Comparison of ENCODE assay signal across 23 mouse cellular contexts in the genomic region with DNA sequence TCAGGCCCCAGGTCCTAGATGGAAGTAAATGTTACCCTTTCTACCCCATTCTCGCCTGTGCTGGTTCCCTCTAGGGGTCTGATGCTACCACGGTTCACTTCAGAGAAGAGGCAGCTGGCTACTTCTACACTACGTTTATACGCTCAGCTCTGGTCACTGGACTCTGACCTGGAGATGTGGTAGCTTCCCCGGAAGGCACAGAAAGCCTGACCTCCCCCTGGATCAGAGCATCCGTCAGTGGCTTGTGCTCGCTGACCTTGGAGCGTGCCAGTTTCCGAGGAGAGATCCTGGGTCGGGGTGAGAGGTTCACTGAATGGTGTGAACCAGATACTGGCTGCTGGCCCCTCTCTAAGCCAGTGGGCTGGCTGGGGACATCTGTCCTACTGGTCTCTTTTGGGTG. TPM values are rescaled to one million over a fixed set of nuclear protein-coding genes. Genes with fewer than 3 reads are reported as not detected.
DNase-seq lines count a peak whose midpoint lies in the region; ATAC-seq and TF ChIP-seq lines count a peak whose summit lies in the region.
"Had no signal": no experiment of that assay in that cellular context is flagged by ENCODE, and none has a peak within 500 bp of the region (broad histone marks: within the 10 kb centered on the region; RNA-seq: fewer than 3 reads in every experiment).

No protein-coding gene starts in this region.

- H3K4me2 ChIP-seq in kidney, embryonic 15.5 days = no peak overlapping the region
- H3K4me2 ChIP-seq in kidney, embryonic 14.5 days (replicated peaks; ENCODE audit: low read depth, low read length) = no peak overlapping the region
- H3K4me2 ChIP-seq: embryonic facial prominence, embryonic 13.5 days; embryonic facial prominence, embryonic 15.5 days; forebrain, embryonic 12.5 days had no signal

- H3K9me3 ChIP-seq in kidney, embryonic 15.5 days (replicated peaks) = no peaks in the 10 kb centered on the region
- H3K9me3 ChIP-seq in kidney, embryonic 14.5 days (ENCODE audit: control insufficient read depth, low read length) = no peaks in the 10 kb centered on the region
- H3K9me3 ChIP-seq: embryonic facial prominence, embryonic 13.5 days; embryonic facial prominence, embryonic 15.5 days; forebrain, embryonic 10.5 days; forebrain, embryonic 12.5 days had no signal

- no peak overlapping the region for H3K27ac ChIP-seq in kidney, adult 2 months (ENCODE audit: insufficient read depth, low read depth, low read length)
- H3K27ac ChIP-seq in kidney, embryonic 15.5 days = no peak overlapping the region
- no peak overlapping the region for H3K27ac ChIP-seq in kidney, embryonic 14.5 days (ENCODE audit: low read depth, low read length)
- H3K27ac ChIP-seq: embryonic facial prominence, embryonic 13.5 days; embryonic facial prominence, embryonic 15.5 days; forebrain, embryonic 10.5 days; forebrain, embryonic 12.5 days had no signal

- peak; percentile 29; the same call in 1 of the 2 replicates for ATAC-seq in kidney, embryonic 15.5 days (replicated peaks; ENCODE audit: low FRiP score)
- ATAC-seq in kidney, embryonic 14.5 days (ENCODE audit: low FRiP score, low TSS enrichment) = no peak
- ATAC-seq: forebrain, embryonic 14.5 days; forebrain, embryonic 16.5 days had no signal

- TF ChIP-seq POLR2A in kidney, adult 2 months (IDR thresholded peaks at IDR 0.05; ENCODE audit: low read depth, low read length) = no peak

- H3K4me3 ChIP-seq in kidney, adult 2 months (ENCODE audit: insufficient read depth, low read depth, low read length) = no peak overlapping the region
- no peak overlapping the region for H3K4me3 ChIP-seq in kidney, embryonic 15.5 days (replicated peaks)
- H3K4me3 ChIP-seq in kidney, embryonic 14.5 days (ENCODE audit: low read length) = no peak overlapping the region
- H3K4me3 ChIP-seq: embryonic facial prominence, embryonic 13.5 days; embryonic facial prominence, embryonic 15.5 days; erythroblast, embryonic 14.5 days; forebrain, embryonic 10.5 days; forebrain, embryonic 12.5 days had no signal

- no peaks in the 10 kb centered on the region for H3K27me3 ChIP-seq in kidney, adult 2 months (replicated peaks; ENCODE audit: control insufficient read depth, insufficient read depth, low read length)
- peaks cover 5% of the 10 kb centered on the region for H3K27me3 ChIP-seq in kidney, embryonic 15.5 days
- H3K27me3 ChIP-seq in kidney, embryonic 14.5 days (ENCODE audit: control insufficient read depth, insufficient read depth, low read length) = peaks cover 5% of the 10 kb centered on the region; the same call in 1 of the 2 replicates

- H3K9ac ChIP-seq in kidney, embryonic 15.5 days = no peak overlapping the region
- no peak overlapping the region for H3K9ac ChIP-seq in kidney, embryonic 14.5 days (ENCODE audit: low read depth, low read length)
- H3K9ac ChIP-seq: embryonic facial prominence, embryonic 13.5 days; embryonic facial prominence, embryonic 15.5 days; forebrain, embryonic 12.5 days had no signal

- H3K4me1 ChIP-seq in kidney, adult 2 months (ENCODE audit: control insufficient read depth, insufficient read depth, low read length) = no peaks in the 10 kb centered on the region
- H3K4me1 ChIP-seq in kidney, embryonic 15.5 days = 0 out of 2 replicates have a peak, but pooled peaks cover 3% of the 10 kb centered on the region
- H3K4me1 ChIP-seq in kidney, embryonic 14.5 days (ENCODE audit: control insufficient read depth, insufficient read depth, low read length) = no peaks in the 10 kb centered on the region
- H3K4me1 ChIP-seq: embryonic facial prominence, embryonic 13.5 days; embryonic facial prominence, embryonic 15.5 days; forebrain, embryonic 12.5 days had no signal

- no peak for TF ChIP-seq CTCF in kidney, adult 2 months (conservative IDR thresholded peaks at IDR 0.05; ENCODE audit: insufficient read depth, insufficient read length, low read depth, low read length)

- DNase-seq in kidney, adult 2 months = peak; percentile 55
- DNase-seq in kidney, postnatal 14 days = no peak
- no peak for DNase-seq in kidney, adult 11 months
- DNase-seq in kidney, postnatal 25 days = peak; percentile 28 to 64
- DNase-seq: adrenal gland, adult 2 months; adrenal gland, postnatal 25 days; cerebellum, adult 11 months; cerebellum, adult 18-20 months; cerebellum, adult 8-10 months; cerebellum, adult 9-11 months; cerebellum, postnatal 14 days; cerebellum, postnatal 36 days; embryo, embryonic 11 days had no signal

- H3K36me3 ChIP-seq in kidney, adult 2 months (ENCODE audit: control insufficient read depth, insufficient read depth, low read length) = no peaks in the 10 kb centered on the region
- H3K36me3 ChIP-seq in kidney, embryonic 15.5 days = no peaks in the 10 kb centered on the region
- H3K36me3 ChIP-seq in kidney, embryonic 14.5 days (ENCODE audit: control insufficient read depth, insufficient read depth, low read length) = no peaks in the 10 kb centered on the region
- H3K36me3 ChIP-seq: embryonic facial prominence, embryonic 13.5 days; embryonic facial prominence, embryonic 15.5 days; forebrain, embryonic 10.5 days; forebrain, embryonic 12.5 days had no signal

- 44% methylated on average over 10 of the region's 10 CpGs for WGBS in kidney, adult 2 months
- 50% methylated on average over 10 of the region's 10 CpGs for WGBS in kidney, embryonic 15.5 days
- WGBS in kidney, embryonic 14.5 days = 55% methylated on average over 10 of the region's 10 CpGs

RNA-seq across cellular contexts. Expression of gene Cela1, which starts 10.4 kb away (rescaled TPM):
- polyA plus RNA-seq in kidney, adult 2 months (2012; rRNA removed) = 418 and 456 TPM in 2 replicates
- 16.5 and 18.3 TPM in 2 replicates for polyA plus RNA-seq in kidney, embryonic 15.5 days (2015; fragmentation: Nextera tagmentation; extraction: Ambion mirVana)
- polyA plus RNA-seq in kidney, embryonic 14.5 days (2014; fragmentation: Nextera tagmentation; extraction: Ambion mirVana) = 9.4 and 9.9 TPM in 2 replicates
- polyA plus RNA-seq: forebrain, embryonic 12.5 days had no signal

RNA-seq across cellular contexts. Expression of gene Bin2, which starts 28.7 kb away (rescaled TPM):
- 1.7 and 4.7 TPM in 2 replicates for polyA plus RNA-seq in kidney, adult 2 months (2012; rRNA removed)
- 2.6 and 3.2 TPM in 2 replicates for polyA plus RNA-seq in kidney, embryonic 15.5 days (2015; fragmentation: Nextera tagmentation; extraction: Ambion mirVana)
- polyA plus RNA-seq in kidney, embryonic 14.5 days (2014; fragmentation: Nextera tagmentation; extraction: Ambion mirVana) = 2.1 and 2.4 TPM in 2 replicates
- polyA plus RNA-seq: C2C12 had no signal

RNA-seq across cellular contexts. Expression of gene Galnt6, which starts 31.1 kb away (rescaled TPM):
- 0.24 and 1.2 TPM in 2 replicates for polyA plus RNA-seq in kidney, adult 2 months (2012; rRNA removed)
- 1.0 and 2.4 TPM in 2 replicates for polyA plus RNA-seq in kidney, embryonic 15.5 days (2015; fragmentation: Nextera tagmentation; extraction: Ambion mirVana)
- 0.16 and 0.17 TPM in 2 replicates for polyA plus RNA-seq in kidney, embryonic 14.5 days (2014; fragmentation: Nextera tagmentation; extraction: Ambion mirVana)
- polyA plus RNA-seq: forebrain, embryonic 10.5 days had no signal

Comparison
In these comparisons a context has a peak if more than half of its experiments do, and no peak if none do; other contexts are left out.
1. DNase-seq: peak in kidney, adult 2 months (single experiment) and kidney, postnatal 25 days (2 of 2); none in kidney, postnatal 14 days (single experiment) and kidney, adult 11 months (single experiment).
2. RNA of gene Cela1, which starts 10.4 kb away (polyA plus RNA-seq): 418 to 456 TPM in kidney, adult 2 months; 16.5 to 18.3 TPM in kidney, embryonic 15.5 days and 9.4 to 9.9 TPM in kidney, embryonic 14.5 days; every median in the first group is over 10 times any median in the second.